Mouse (Mus musculus): ENCODE results near the gene Camta2.
A peak's percentile ranks its signal among the peaks of the same experiment; 100 is the strongest.

The Camta2 gene

GRCm38 (mm10) chr11:70664741-70665140, 23.2 kb downstream of the Camta2 start:
- DNase-seq (ENCODE audit: low spot score in 2 of 2), result no peak

DNA sequence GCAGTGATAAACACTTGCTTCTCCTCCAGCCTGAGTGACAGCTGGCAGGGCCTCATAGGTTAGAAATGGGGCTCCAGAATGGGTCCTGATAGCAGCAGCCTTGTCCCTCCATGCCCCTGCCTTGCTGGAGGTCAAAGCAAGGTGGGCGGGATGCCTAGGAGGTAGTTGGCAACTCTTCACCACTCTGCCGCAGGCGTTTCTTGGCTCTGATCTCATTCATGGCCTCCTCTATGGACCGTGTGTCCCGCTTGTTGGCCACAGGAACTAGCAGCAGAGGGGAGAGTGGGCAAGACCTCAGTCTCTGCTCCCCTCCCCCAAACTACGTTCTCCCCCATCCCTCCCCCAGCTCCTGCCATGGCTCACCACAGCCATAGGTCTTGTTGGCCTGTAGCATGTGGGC, 23.9 kb downstream of the Camta2 start:
- no peak for DNase-seq (ENCODE audit: low spot score in 2 of 2)

DNA sequence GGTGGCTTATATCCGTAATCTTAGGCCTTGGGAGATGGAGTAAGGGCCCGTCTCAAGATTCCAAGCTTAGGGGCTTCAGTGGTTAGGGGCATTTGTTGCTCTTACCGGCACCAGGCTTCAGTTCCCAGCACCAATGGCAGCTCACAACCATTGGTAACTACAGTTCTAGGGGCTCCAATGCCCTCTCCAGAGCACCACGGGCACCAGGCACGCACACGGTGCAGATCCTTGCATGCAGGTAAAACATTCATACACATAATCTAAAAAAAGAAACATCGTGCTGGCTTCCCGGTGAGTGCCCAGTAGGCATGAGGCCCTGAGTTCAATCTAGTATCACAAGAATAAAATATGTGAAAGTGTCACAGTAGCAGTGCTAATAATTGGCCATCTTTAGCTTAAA, 24.8 kb downstream of the Camta2 start:
- no peak for DNase-seq (ENCODE audit: low spot score in 2 of 2)

GRCm38 (mm10) chr11:70660571-70660970, 27.3 kb downstream of the Camta2 start:
- no peak for DNase-seq (ENCODE audit: low spot score in 2 of 2)

DNA sequence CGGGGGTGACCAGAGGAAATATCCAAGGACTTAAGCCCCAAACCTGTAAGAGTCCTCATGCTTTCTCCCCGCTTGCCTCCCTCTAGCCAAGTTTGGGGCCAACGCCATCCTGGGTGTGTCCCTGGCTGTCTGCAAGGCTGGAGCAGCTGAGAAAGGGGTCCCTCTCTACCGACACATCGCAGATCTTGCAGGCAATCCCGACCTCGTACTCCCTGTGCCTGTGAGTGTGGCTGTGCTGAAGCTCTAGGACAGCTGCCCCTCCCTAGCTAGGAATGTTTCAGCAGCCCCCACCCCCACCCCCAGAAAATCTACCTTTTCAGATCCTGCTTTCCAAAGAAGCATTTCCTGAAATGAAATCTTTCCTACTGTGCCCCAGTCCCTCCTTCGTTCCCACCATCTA, 29.0 kb downstream of the Camta2 start:
- no peak for DNase-seq (ENCODE audit: low spot score in 2 of 2)

GRCm38 (mm10) chr11:70658521-70658920, 29.4 kb downstream of the Camta2 start:
- no peak for DNase-seq (ENCODE audit: low spot score in 2 of 2)

DNA sequence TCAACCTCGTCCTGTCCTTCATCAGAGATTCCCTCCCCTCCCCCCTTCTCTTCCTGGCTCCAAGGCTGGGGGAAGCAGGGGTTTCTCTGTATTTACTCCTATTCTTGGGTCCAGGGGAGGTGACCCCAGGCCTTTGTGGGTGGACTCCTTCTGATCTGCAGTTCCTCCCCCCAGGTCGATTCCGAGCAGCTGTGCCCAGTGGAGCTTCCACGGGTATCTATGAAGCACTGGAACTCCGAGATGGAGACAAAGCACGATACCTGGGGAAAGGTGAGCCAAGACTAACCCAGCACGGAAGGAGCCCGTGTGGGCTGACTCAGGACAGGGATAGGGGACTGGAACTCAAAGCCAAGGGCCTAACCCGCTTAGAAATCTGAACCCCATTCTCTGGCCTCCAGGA, 29.9 kb downstream of the Camta2 start:
- DNase-seq (ENCODE audit: low spot score in 2 of 2), result no peak

DNA sequence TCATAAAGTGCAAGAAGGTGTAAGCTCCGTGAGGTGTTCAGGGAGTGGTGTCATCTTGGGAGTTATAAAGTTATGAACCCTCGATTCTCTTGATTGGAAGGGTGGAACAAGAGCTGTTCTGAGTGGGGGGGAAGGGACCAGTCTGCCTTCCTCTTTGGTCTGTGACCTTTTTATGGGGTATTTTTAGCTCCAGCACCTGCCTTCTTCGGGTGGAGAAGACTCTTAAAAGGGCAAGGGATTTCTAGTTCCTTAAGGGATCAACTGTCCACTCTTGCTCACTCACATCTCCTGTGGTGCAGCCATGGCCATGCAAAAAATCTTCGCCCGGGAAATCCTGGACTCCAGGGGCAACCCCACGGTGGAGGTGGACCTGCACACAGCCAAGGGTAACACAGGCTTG, 30.3 kb downstream of the Camta2 start:
- DNase-seq (ENCODE audit: low spot score in 2 of 2), result peak in 1 of 2 experiments; percentile 17

DNA sequence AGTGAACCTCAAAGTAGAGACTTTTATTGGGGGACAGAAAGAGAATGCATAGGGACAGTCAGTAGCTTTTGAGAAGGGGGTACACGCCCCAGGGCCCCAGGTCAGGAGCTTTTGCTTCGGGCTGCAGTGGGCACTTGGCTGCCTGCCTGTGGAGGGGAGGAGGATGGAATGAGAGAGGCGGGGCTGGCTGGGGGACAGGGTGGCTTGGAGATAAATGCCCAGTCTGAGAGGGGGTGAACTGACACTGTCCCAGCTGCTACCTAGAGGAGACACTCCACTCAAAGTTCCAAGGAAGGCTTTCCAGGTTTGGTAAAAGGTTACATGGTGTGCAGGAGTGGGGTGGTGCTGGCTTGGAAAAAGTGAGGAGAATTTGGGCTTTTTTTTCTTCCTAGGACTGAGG, 30.9 kb downstream of the Camta2 start, which contains the start of gene Eno3:
TSS of gene Eno3 (plus strand) at position 239 of the 400 bp plus-strand sequence.
- DNase-seq (ENCODE audit: low spot score in 2 of 2), result peak in 1 of 2 experiments; percentile 28

GRCm38 (mm10) chr11:70656456-70656927, 31.4 kb downstream of the Camta2 start:
- DNase-seq (ENCODE audit: low spot score in 2 of 2), result peak in 1 of 2 experiments; percentile 57

DNA sequence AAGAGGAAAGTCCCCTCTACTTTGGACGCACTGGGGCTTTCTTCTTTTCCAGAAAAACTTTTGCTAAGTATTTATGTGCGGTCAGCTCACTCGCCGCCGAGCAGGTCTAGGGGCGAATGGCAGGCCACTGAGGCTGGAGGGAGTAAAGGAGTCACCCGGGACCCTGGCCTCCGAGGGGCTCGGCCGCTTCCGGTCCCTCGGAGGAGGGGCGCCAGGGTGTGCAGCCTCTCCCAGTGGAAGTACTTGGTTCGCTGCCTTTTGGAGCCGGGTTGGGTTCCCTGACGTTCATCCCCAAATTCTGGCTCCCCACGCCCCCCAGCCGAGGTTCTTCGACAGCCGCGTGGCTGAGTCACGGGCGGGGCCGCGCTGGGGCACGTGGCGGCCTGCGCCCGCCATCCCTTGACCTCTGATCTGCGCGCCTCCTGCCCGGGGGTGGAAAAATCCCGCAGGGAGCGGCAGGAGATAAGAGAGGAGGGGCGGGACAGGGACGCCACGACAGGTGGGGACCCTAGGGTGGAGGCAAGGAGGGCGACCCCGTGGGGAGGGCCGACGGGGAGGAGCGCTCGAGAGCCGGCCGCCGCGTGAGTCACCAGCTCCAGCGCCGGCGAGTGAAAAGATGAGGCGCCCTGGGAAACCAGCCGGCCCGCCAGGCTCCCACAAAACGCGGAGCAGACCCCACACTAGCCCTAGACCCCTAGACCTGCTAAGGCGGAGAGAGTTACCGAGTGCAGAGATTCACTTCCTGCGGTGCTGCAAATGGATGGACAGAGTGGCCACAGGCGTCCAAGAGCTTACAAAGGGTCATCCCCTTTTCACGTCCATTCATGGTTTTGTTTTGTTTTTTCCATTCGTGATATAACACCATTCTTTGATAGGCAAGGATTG, 32.1 kb downstream of the Camta2 start:
- peak in 1 of 2 experiments; percentile 51 for DNase-seq (ENCODE audit: low spot score in 2 of 2)

- peak; percentile 84 to 87 for DNase-seq (ENCODE audit: low spot score in 2 of 2)
These were observed 32.9 kb downstream of the Camta2 start for GRCm38 (mm10) chr11:70654923-70655570.

DNA sequence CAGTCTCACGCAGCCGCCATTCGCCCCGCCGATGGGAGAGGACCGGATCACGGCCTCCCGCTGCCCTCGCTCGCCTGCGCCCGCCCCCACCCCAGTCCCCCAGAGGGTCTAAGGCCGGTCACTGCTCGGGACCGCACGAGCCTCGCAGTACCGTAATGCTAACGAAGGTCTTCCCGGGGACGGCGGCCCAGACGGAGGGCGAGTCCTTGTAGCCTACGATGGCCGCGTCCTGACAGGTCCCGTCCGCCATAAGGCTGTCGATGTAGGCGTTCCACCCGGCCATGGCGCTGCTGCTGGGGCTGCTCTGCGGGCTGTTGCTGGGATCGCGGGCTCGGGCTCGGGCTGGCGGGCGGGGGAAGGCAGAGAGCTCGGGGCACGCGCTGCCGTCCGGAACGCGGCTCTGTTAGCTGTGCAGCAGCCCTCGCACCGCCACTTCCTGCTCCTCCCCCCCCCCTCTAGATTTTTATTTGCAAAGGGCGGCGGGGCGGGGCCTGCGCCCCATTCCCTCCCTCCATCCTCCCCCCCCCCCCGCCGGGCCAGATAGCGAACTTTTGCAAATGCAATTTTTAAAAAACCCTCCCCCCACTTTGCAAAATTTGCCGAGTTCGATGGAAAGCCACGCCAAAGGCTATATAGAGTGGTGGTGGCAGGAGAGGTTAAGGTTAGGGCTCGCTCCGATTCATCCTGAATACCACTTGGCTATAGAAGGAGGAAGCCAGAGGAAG, 33.5 kb downstream of the Camta2 start, which contains the start of gene Pfn1:
TSS of gene Pfn1 (minus strand) at position 447 of the 725 bp plus-strand sequence.
- peak; percentile 82 to 83 for DNase-seq (ENCODE audit: low spot score in 2 of 2)

DNA sequence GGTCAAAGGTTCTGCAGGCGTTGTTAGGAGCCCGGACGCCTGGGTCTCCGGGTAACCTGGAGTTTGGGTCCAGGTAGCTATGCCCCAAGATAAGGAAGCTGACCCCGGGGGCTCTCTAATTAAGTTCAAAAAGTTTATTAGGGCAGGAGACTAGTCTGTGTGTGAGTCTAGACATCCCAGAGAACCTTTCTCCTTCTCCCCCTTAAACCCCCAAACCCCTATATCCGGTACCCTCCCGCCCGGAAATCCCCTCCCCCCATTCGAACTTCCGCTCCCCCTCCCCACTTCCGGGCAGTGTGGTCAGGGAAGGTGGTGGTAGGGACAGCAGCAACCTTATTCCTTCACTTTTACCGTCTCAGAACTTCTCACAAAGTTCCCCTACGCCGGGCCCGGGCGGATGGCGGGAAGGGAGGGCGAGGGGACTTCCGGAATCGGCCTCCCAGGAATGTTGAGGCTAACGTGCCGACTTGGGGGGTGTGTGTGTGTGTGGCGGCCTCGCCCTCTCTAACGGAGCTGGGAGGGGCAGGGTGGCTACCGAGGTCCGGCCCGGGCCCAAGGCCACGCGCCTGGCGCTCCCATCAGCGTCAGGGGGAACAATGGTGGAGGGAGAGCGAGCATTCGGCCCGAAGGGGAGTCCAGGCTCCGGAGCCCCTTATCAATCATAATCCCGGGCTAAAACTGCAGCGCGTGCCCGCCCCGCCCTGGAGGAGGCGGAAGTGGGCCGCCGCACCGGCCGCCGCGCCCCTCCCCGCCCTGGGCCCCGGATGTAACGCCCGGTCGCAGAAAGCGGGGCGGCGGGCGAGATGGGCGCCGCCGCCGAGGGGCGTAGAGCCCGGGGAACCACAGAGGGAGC, 34.3 kb downstream of the Camta2 start:
- peak; percentile 60 to 64 for DNase-seq (ENCODE audit: low spot score in 2 of 2)

DNA sequence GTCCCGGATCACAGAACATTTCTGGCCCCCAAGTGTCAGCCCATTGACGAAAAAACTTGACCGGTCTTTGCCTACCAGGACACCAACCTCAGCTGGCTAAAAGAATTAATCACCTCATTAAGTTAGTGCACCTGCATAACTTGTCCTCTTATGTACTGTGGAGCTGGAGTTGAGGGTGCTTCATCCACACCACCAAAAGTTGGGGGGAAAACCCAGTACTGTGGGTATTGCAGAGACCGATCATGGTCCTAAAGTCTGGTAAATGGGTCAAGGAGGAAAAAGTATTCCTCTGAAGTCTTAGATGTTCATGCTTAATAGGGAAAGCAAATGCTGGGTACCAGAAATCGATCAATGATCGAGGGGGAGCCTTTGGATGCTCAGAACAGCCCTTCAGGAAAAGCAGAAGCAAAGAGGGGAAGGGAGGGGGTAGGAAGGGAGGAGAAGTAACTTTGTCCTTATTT, 35.0 kb downstream of the Camta2 start:
- peak in 1 of 2 experiments; percentile 28 for DNase-seq (ENCODE audit: low spot score in 2 of 2)

GRCm38 (mm10) chr11:70652029-70652883, 35.6 kb downstream of the Camta2 start:
- peak in 1 of 2 experiments; percentile 38 for DNase-seq (ENCODE audit: low spot score in 2 of 2)

GRCm38 (mm10) chr11:70651391-70651790, 36.5 kb downstream of the Camta2 start:
- DNase-seq (ENCODE audit: low spot score in 2 of 2), result peak in 1 of 2 experiments; percentile 25

DNA sequence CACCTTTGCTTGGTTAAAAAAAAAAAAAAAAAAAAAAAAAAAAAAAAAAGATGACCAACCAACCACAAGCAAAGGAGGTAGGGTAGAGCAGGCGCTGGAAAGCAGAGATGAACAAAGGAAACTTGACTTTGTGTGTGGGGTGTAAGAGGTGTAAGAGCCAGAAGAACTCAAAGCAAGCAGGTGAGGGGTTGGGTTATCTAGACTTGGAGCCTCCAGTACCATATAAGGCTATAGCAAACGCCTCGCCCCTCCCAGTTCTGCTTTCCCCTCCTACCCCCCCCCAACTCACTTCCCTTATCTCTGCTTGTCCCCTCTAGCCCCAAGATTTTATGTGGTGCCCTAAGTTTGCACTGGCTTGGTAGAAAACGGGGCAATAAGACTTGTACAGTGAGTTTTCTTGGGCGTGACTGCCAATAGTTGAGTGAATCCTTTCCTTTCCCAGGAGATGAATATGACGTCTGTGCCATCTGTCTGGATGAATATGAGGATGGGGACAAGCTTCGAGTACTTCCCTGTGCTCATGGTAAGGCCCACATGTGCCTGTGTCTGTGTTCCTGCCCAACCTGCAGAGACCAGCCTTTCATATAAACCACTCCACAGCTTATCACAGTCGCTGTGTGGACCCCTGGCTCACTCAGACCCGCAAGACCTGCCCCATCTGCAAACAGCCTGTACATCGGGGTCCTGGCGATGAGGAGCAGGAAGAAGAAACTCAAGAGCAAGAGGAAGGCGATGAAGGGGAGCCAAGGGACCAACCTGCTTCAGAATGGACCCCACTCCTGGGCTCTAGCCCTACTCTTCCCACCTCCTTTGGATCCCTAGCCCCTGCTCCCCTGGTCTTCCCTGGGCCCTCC, 37.4 kb downstream of the Camta2 start:
- DNase-seq (ENCODE audit: low spot score in 2 of 2), result peak in 1 of 2 experiments; percentile 29

- peak in 1 of 2 experiments; percentile 31 for DNase-seq (ENCODE audit: low spot score in 2 of 2)
These were observed 38.6 kb downstream of the Camta2 start for GRCm38 (mm10) chr11:70649185-70649734.

Data from right cerebral cortex, postnatal 10 days (tissue).